Mouse (Mus musculus) stomach, embryonic 16.5 days (tissue): ENCODE results near the gene Hspa4l. TPM values are rescaled to one million over a fixed set of nuclear protein-coding genes. Genes with fewer than 3 reads are reported as not detected.

Experiments used
- ATAC-seq: fragments of 200-750 bp; cut with Nextera tagmentation; 2 replicates; pipeline ENCODE4 v1.8.0; 2017; ENCODE audit warnings: moderate number of reproducible peaks, moderate TSS enrichment; ENCODE audit not compliant: insufficient read depth, low FRiP score
- H3K27ac ChIP-seq: fragments of 300-500 bp; sonication (generic); 2 replicates; pipeline ENCODE4 v1.5.1; 2014; ENCODE audit warnings: low read length
- H3K27me3 ChIP-seq: fragments of 300-500 bp; sonication (generic); 2 replicates; pipeline ENCODE4 v1.6.1; 2014; ENCODE audit warnings: low read length, control low read depth, mixed read lengths; ENCODE audit not compliant: control insufficient read depth, insufficient read depth
- H3K36me3 ChIP-seq: fragments of 300-500 bp; sonication (generic); 2 replicates; pipeline ENCODE4 v1.6.1; 2014; ENCODE audit warnings: low read length; ENCODE audit not compliant: control insufficient read depth, insufficient read depth
- H3K4me1 ChIP-seq: fragments of 300-500 bp; sonication (generic); 2 replicates; pipeline ENCODE4 v1.6.1; 2014; ENCODE audit warnings: low read length, control low read depth, mixed read lengths; ENCODE audit not compliant: control insufficient read depth, insufficient read depth
- H3K4me2 ChIP-seq: fragments of 300-500 bp; sonication (generic); 2 replicates; pipeline ENCODE4 v1.6.1; 2014; ENCODE audit warnings: low read depth, low read length, mixed read lengths
- H3K4me3 ChIP-seq: fragments of 300-500 bp; sonication (generic); replicated peaks from 2 replicates; pipeline ENCODE4 v1.5.1; 2014; ENCODE audit warnings: mild to moderate bottlenecking, low read length
- H3K9ac ChIP-seq: fragments of 300-500 bp; sonication (generic); 2 replicates; pipeline ENCODE4 v1.6.1; 2014; ENCODE audit warnings: low read length
- H3K9me3 ChIP-seq: fragments of 300-500 bp; sonication (generic); replicated peaks from 2 replicates; pipeline ENCODE4 v1.6.1; 2016; ENCODE audit warnings: low read length, control low read depth; ENCODE audit not compliant: control insufficient read depth
- WGBS: fragments of 180-500 bp; shearing (Covaris S2); extraction: QIAGEN DNeasy Blood & Tissue Kit; methylation state at CpG from one replicate; pipeline ENCODE4 v1.1.7; 2014; 5-methylcytosine and 5-hydroxymethylcytosine counted together
- polyA plus RNA-seq: library from polyadenylated mRNA; unstranded; fragments of >200 nt; fragmentation: Nextera tagmentation; extraction: Ambion mirVana; gene quantifications from 2 replicates; pipeline ENCODE4 v1.2.1, GENCODE M21; 2015

Hspa4l gene
- polyA plus RNA-seq, 1 experiment from 2014 or later: 14.1 TPM

- WGBS: under 1% methylated on average over 88 of the region's 93 CpGs
- peak; percentile 97 for ATAC-seq
- peak overlapping the region; percentile 73 for H3K4me3 ChIP-seq
- peaks cover 12% of the 10 kb centered on the region; the same call in 1 of the 2 replicates for H3K4me1 ChIP-seq
- H3K4me2 ChIP-seq: peak overlapping the region; percentile 98
- no peaks in the 10 kb centered on the region for H3K9me3 ChIP-seq
- peak overlapping the region; percentile 73 for H3K27ac ChIP-seq
- no peaks in the 10 kb centered on the region for H3K27me3 ChIP-seq
- peak overlapping the region; percentile 77 for H3K9ac ChIP-seq
- no peaks in the 10 kb centered on the region for H3K36me3 ChIP-seq
These were observed 753 bp downstream of the Hspa4l start for GRCm38 (mm10) chr3:40744836-40745660.

GRCm38 (mm10) chr3:40745661-40746547 lies 1.6 kb downstream of the Hspa4l start:
- 2% methylated on average over 37 of the region's 37 CpGs for WGBS
- peak overlapping the region; percentile 77 for H3K9ac ChIP-seq
- no peaks in the 10 kb centered on the region for H3K9me3 ChIP-seq
- peaks cover 12% of the 10 kb centered on the region; the same call in 1 of the 2 replicates for H3K4me1 ChIP-seq
- H3K36me3 ChIP-seq: no peaks in the 10 kb centered on the region
- ATAC-seq: no peak; the same call in 1 of the 2 replicates
- peak overlapping the region; percentile 73 for H3K4me3 ChIP-seq
- peak overlapping the region; percentile 73 for H3K27ac ChIP-seq
- no peaks in the 10 kb centered on the region for H3K27me3 ChIP-seq
- peak overlapping the region; percentile 98 for H3K4me2 ChIP-seq

- H3K4me1 ChIP-seq: no peaks in the 10 kb centered on the region
- 83% methylated on average over 3 of the region's 3 CpGs for WGBS
- no peak overlapping the region for H3K9ac ChIP-seq
- H3K27ac ChIP-seq: no peak overlapping the region
- no peaks in the 10 kb centered on the region for H3K27me3 ChIP-seq
- no peaks in the 10 kb centered on the region for H3K9me3 ChIP-seq
- no peak overlapping the region for H3K4me2 ChIP-seq
- ATAC-seq: no peak
- H3K36me3 ChIP-seq: no peaks in the 10 kb centered on the region
- no peak overlapping the region for H3K4me3 ChIP-seq
These were observed 16.5 kb downstream of the Hspa4l start for GRCm38 (mm10) chr3:40760746-40761145.

DNA sequence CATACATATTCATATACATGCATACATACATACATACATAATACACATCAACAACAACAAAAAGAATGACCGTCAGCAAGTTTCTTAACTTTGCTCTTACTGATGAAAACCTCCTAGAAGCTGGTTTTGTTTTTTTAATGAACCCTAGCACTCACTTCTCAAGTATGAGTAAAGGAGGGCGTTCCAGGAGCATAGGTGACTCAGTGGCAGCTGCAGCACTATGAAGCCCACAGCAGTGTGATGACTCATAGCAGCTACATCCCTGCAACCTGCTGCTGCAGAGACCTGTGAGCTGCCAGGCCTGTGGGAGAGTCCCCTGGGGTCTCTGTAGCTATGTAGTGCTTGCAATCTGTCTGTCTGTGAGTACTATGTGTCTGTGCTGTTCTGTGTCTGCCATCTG lies 17.0 kb downstream of the Hspa4l start:
- Histone ChIP-seq H3K4me2 (no peak overlapping the region), H3K9me3 (no peaks in the 10 kb centered on the region), H3K27ac (no peak overlapping the region), H3K4me1 (no peaks in the 10 kb centered on the region), H3K4me3 (no peak overlapping the region), H3K36me3 (no peaks in the 10 kb centered on the region), H3K9ac (no peak overlapping the region), H3K27me3 (no peaks in the 10 kb centered on the region)
- no peak for ATAC-seq
- 88% methylated on average over 2 of the region's 2 CpGs for WGBS

DNA sequence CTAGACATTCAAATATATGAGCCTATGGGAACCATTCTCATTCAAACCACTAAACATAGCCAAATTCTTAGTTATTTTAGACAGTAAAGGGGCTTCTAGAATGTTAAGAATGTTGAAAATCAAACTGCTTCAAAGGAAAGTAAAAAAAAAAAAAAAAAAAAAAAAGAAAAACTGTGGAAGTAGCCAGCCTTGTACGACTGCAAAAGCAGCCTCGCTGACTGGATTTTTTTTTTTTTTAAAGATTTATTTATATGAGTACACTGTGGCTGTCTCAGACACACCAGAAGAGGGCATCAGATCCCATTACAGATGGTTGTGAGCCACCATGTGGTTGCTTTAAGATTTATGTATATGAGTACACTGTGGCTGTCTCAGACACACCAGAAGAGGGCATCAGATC lies 49.5 kb downstream of the Hspa4l start:
- no peak for ATAC-seq
- Histone ChIP-seq H3K4me1 (no peaks in the 10 kb centered on the region), H3K27me3 (no peaks in the 10 kb centered on the region), H3K9me3 (no peaks in the 10 kb centered on the region), H3K4me3 (no peak overlapping the region), H3K4me2 (no peak overlapping the region), H3K36me3 (no peaks in the 10 kb centered on the region), H3K27ac (no peak overlapping the region), H3K9ac (no peak overlapping the region)
- 70% methylated on average over 2 of the region's 2 CpGs for WGBS

- Histone ChIP-seq H3K9me3 (no peaks in the 10 kb centered on the region), H3K27ac (no peak overlapping the region), H3K27me3 (no peaks in the 10 kb centered on the region), H3K4me2 (no peak overlapping the region), H3K4me3 (no peak overlapping the region), H3K9ac (no peak overlapping the region), H3K36me3 (no peaks in the 10 kb centered on the region), H3K4me1 (peaks cover 9% of the 10 kb centered on the region; the same call in 1 of the 2 replicates)
- 75% methylated on average over 1 of the region's 1 CpGs for WGBS
- ATAC-seq: no peak
These were observed 53.8 kb downstream of the Hspa4l start for GRCm38 (mm10) chr3:40798054-40798453.

GRCm38 (mm10) chr3:40798500-40798899 lies 54.2 kb downstream of the Hspa4l start:
- no peaks in the 10 kb centered on the region for H3K9me3 ChIP-seq
- H3K36me3 ChIP-seq: no peaks in the 10 kb centered on the region
- H3K27me3 ChIP-seq: no peaks in the 10 kb centered on the region
- no peak for ATAC-seq
- H3K27ac ChIP-seq: no peak overlapping the region
- peaks cover 9% of the 10 kb centered on the region; the same call in 1 of the 2 replicates for H3K4me1 ChIP-seq
- no peak overlapping the region for H3K4me2 ChIP-seq
- no peak overlapping the region for H3K4me3 ChIP-seq
- 38% methylated on average over 7 of the region's 7 CpGs for WGBS
- H3K9ac ChIP-seq: no peak overlapping the region

GRCm38 (mm10) chr3:40799530-40800372 lies 55.5 kb downstream of the Hspa4l start, which contains the start of gene Plk4:
Gene Plk4 (plus strand): TSS chr3:40800019.
- H3K27ac ChIP-seq: peak within 1 kb of the TSS; percentile 67
- peak within 1 kb of the TSS; percentile 91 for H3K4me3 ChIP-seq
- peak within 1 kb of the TSS; percentile 79 for H3K4me2 ChIP-seq
- peaks cover 9% of the 10 kb centered on the region; the same call in 1 of the 2 replicates for H3K4me1 ChIP-seq
- WGBS: 2% methylated on average over 66 of the region's 66 CpGs
- peak; percentile 94 for ATAC-seq
- no peaks in the 10 kb centered on the region for H3K27me3 ChIP-seq
- no peaks in the 10 kb centered on the region for H3K9me3 ChIP-seq
- H3K9ac ChIP-seq: peak within 1 kb of the TSS; percentile 88
- H3K36me3 ChIP-seq: no peaks in the 10 kb centered on the region
